Mouse (Mus musculus): Measurements from ENCODE around the gene Nbas. TPM values are rescaled to one million over a fixed set of nuclear protein-coding genes. Genes with fewer than 3 reads are reported as not detected.
A peak's percentile ranks its signal among the peaks of the same experiment; 100 is the strongest.

The Nbas gene
- polyA plus RNA-seq (2011; ENCODE audit: insufficient read length, low read depth, missing spikeins) = 24.5 and 27.7 TPM in 2 replicates

DNA sequence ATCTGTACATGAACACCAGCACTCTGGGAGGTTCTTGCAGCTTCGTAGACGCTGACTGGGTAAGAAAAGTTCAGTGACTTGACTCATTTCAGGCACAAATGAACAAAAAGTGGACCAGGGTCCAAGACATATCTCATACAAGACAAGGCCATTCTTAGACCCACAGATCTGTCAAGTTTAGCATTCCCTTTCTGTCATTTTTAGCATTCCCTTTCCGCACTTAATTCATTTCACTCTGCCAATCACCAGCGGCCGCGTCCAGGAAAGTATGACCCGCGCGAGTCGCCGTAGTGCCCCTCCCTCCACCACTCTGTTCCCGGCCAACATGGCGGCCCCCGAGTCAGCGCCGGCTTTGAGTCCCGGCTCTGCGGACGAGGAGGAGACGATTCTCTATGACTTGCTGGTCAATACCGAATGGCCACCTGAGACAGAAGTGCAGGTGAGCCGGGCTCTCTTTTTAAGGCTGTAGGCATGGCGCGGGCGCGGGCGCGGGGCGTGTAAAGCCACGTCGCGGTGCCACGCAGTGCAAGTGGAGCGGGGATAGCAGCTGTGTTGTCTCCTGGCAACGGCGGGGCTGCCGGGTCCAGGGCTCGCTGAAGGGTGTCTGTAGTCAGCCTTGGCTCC, at the start of gene Nbas:
Gene Nbas (plus strand): TSS at position 308 of the 624 bp plus-strand sequence.
- Histone ChIP-seq H3K4me1 (ENCODE audit: control insufficient read depth, insufficient read depth, low read length) (no peaks in the 10 kb centered on the region), H3K4me3 (ENCODE audit: insufficient read depth, low read length) (peak within 1 kb of the TSS; percentile 92), H3K27ac (ENCODE audit: insufficient read depth, low read length) (peak within 1 kb of the TSS; percentile 14; the same call in 1 of the 2 replicates)
- peak; percentile 72 for TF ChIP-seq POLR2A (IDR thresholded peaks at IDR 0.05; ENCODE audit: low read depth, low read length)
- TF ChIP-seq CTCF (IDR thresholded peaks at IDR 0.05; ENCODE audit: borderline replicate concordance, insufficient read depth, low read length) = no peak

- TF ChIP-seq CTCF (IDR thresholded peaks at IDR 0.05; ENCODE audit: borderline replicate concordance, insufficient read depth, low read length) (no peak), POLR2A (IDR thresholded peaks at IDR 0.05; ENCODE audit: low read depth, low read length) (no peak)
- Histone ChIP-seq H3K4me3 (ENCODE audit: insufficient read depth, low read length) (no peak overlapping the region), H3K27ac (ENCODE audit: insufficient read depth, low read length) (no peak overlapping the region), H3K4me1 (ENCODE audit: control insufficient read depth, insufficient read depth, low read length) (no peaks in the 10 kb centered on the region)
Measured at GRCm38 (mm10) chr12:13242453-13242852, 26.5 kb upstream of the Nbas start.

DNA sequence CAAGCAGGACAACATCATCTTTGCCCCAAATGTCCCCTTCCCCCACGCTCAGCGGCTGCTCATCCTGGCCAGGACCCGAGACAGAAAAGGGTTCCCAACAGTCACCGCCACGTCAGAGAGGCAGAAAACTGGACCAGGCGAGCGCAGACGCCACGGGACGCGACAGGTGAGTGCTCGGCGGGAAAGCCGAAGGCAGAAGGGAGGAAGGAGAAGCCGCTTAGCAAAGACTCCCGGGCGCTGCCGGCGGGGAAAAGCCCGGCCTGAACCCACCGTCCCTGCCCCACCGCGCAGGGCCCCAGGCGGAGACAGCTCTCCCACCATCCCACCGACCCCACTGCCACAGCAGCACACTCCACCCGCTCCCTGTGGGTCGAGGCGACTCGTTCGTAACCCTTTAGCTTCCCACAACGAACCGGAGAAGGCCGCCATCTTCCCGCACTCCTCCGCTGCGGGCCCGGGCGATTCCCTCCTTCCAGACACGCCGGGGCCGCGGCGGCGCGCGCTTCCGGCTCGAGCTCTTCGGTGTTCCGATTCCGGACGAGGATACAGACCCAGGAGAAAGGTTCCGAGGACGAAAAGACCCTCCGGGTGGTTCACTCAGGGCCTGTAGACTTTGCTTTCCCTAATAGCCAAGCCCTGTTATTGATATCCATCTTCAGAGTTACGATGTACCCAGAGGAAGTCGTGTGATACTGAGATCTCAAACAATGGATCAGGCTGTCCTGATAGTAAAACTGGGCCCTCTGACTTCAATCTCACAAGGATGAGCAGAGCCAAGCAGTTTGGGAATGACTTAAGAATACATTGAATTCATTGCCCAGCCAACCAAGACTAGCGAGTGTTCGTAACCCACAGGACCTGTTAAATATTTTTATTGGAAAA, 20.0 kb upstream of the Nbas start, which contains the start of gene Ddx1:
Gene Ddx1 (minus strand): TSS at position 523 of the 882 bp plus-strand sequence.
- TF ChIP-seq POLR2A (IDR thresholded peaks at IDR 0.05; ENCODE audit: low read depth, low read length) (peak; percentile 62), CTCF (IDR thresholded peaks at IDR 0.05; ENCODE audit: borderline replicate concordance, insufficient read depth, low read length) (no peak)
- Histone ChIP-seq H3K4me3 (ENCODE audit: insufficient read depth, low read length) (peak within 1 kb of the TSS; percentile 92), H3K4me1 (ENCODE audit: control insufficient read depth, insufficient read depth, low read length) (no peaks in the 10 kb centered on the region), H3K27ac (ENCODE audit: insufficient read depth, low read length) (peak within 1 kb of the TSS; percentile 27; the same call in 1 of the 2 replicates)

DNA sequence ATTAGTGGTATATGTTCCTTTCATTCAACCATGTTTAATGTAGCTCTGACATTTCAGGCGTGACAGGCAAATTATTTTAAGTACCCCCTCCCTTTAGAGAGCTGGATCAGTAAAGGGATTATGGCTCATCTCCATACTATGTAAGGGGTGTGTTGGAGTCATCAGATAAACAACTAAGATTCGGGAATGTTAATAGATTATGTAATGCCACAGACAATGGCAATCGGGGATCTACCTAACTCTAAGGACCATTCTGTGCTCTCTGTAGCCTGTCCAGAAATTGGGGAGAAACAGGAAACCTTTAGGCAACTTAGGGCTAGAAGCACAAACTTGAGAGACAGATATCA, 19.4 kb upstream of the Nbas start:
- no peak overlapping the region for H3K27ac ChIP-seq (ENCODE audit: insufficient read depth, low read length)

DNA sequence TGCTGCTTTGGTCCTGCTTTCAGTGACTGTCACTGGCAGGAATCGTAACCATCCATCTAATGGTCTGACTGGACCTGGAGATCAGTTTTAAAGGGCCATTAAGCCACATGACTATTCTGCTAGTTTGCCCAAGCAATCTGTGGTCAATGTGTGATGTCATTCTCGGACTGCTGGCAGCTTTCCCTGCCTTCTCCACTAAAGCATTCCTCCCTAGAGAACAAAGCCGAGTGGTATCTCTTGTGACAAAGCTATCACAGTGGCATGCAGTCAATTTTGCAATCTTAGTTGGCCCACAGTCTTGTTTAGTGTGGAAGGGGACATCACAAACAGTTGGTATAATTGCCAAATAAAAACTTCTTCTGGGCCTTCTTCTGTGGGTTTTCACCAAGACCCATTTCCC, 13.9 kb upstream of the Nbas start:
- H3K4me1 ChIP-seq (ENCODE audit: control insufficient read depth, insufficient read depth, low read length) = peaks cover 5% of the 10 kb centered on the region; the same call in 1 of the 2 replicates
- TF ChIP-seq CTCF (IDR thresholded peaks at IDR 0.05; ENCODE audit: borderline replicate concordance, insufficient read depth, low read length) = no peak
- no peak for TF ChIP-seq POLR2A (IDR thresholded peaks at IDR 0.05; ENCODE audit: low read depth, low read length)
- H3K4me3 ChIP-seq (ENCODE audit: insufficient read depth, low read length) = no peak overlapping the region
- no peak overlapping the region for H3K27ac ChIP-seq (ENCODE audit: insufficient read depth, low read length)

More for the DNA sequence above, 19.4 kb upstream of the Nbas start:
- Histone ChIP-seq H3K4me1 (ENCODE audit: control insufficient read depth, insufficient read depth, low read length) (no peaks in the 10 kb centered on the region), H3K4me3 (ENCODE audit: insufficient read depth, low read length) (peak overlapping the region; percentile 92; the same call in 1 of the 2 replicates)
- TF ChIP-seq POLR2A (IDR thresholded peaks at IDR 0.05; ENCODE audit: low read depth, low read length) (no peak), CTCF (IDR thresholded peaks at IDR 0.05; ENCODE audit: borderline replicate concordance, insufficient read depth, low read length) (no peak)

GRCm38 (mm10) chr12:13255701-13256100, 13.2 kb upstream of the Nbas start:
- TF ChIP-seq CTCF (IDR thresholded peaks at IDR 0.05; ENCODE audit: borderline replicate concordance, insufficient read depth, low read length) = no peak
- TF ChIP-seq POLR2A (IDR thresholded peaks at IDR 0.05; ENCODE audit: low read depth, low read length) = no peak
- Histone ChIP-seq H3K27ac (ENCODE audit: insufficient read depth, low read length) (no peak overlapping the region), H3K4me3 (ENCODE audit: insufficient read depth, low read length) (no peak overlapping the region), H3K4me1 (ENCODE audit: control insufficient read depth, insufficient read depth, low read length) (peaks cover 5% of the 10 kb centered on the region; the same call in 1 of the 2 replicates)

GRCm38 (mm10) chr12:13268412-13268811, 521 bp upstream of the Nbas start:
- H3K4me3 ChIP-seq (ENCODE audit: insufficient read depth, low read length) = peak overlapping the region; percentile 92; the same call in 1 of the 2 replicates
- no peak overlapping the region for H3K27ac ChIP-seq (ENCODE audit: insufficient read depth, low read length)
- TF ChIP-seq CTCF (IDR thresholded peaks at IDR 0.05; ENCODE audit: borderline replicate concordance, insufficient read depth, low read length) = no peak
- no peak for TF ChIP-seq POLR2A (IDR thresholded peaks at IDR 0.05; ENCODE audit: low read depth, low read length)
- no peaks in the 10 kb centered on the region for H3K4me1 ChIP-seq (ENCODE audit: control insufficient read depth, insufficient read depth, low read length)

GRCm38 (mm10) chr12:13269570-13270390, 847 bp downstream of the Nbas start:
- Histone ChIP-seq H3K4me1 (ENCODE audit: control insufficient read depth, insufficient read depth, low read length) (no peaks in the 10 kb centered on the region), H3K27ac (ENCODE audit: insufficient read depth, low read length) (0 out of 2 replicates have a peak overlapping the region, but pooled peaks have one; percentile 14), H3K4me3 (ENCODE audit: insufficient read depth, low read length) (peak overlapping the region; percentile 92)
- no peak for TF ChIP-seq CTCF (IDR thresholded peaks at IDR 0.05; ENCODE audit: borderline replicate concordance, insufficient read depth, low read length)
- TF ChIP-seq POLR2A (IDR thresholded peaks at IDR 0.05; ENCODE audit: low read depth, low read length) = no peak

DNA sequence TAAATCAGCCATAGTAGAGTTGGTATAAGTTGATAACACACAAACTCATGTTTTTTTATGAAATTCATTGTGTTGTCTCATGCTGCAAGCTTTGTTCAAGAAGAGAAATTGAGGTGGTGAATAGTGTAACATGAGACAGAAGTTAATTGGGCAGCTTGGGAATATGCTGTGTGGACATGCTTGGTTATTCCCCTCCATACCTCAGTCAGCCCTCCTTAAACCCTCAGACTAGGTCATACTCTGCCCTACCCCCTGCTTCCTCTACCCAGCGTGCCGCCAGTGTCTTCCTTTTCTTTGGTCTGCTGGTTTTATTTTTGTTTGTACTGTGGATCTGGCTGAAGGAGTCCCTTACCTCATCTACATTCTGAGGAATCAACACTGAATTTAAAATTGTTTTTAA, 22.5 kb downstream of the Nbas start:
- Histone ChIP-seq H3K4me3 (ENCODE audit: insufficient read depth, low read length) (no peak overlapping the region), H3K4me1 (ENCODE audit: control insufficient read depth, insufficient read depth, low read length) (no peaks in the 10 kb centered on the region), H3K27ac (ENCODE audit: insufficient read depth, low read length) (no peak overlapping the region)
- TF ChIP-seq POLR2A (IDR thresholded peaks at IDR 0.05; ENCODE audit: low read depth, low read length) = no peak
- TF ChIP-seq CTCF (IDR thresholded peaks at IDR 0.05; ENCODE audit: borderline replicate concordance, insufficient read depth, low read length) = no peak
